Mouse (Mus musculus) forebrain, embryonic 15.5 days (tissue): Measurements from ENCODE around the gene Hemgn. TPM values are rescaled to one million over a fixed set of nuclear protein-coding genes. Genes with fewer than 3 reads are reported as not detected.
A peak's percentile ranks its signal among the peaks of the same experiment; 100 is the strongest.

Experiments
- ATAC-seq: fragments of 200-750 bp; cut with Nextera tagmentation; replicated peaks from 2 replicates; pipeline ENCODE4 v1.8.0; 2017; ENCODE audit warnings: mild to moderate bottlenecking, moderate TSS enrichment, moderate library complexity
- H3K27ac ChIP-seq: fragments of 300-500 bp; sonication (generic); replicated peaks from 2 replicates; pipeline ENCODE4 v1.5.1; 2015; ENCODE audit warnings: mild to moderate bottlenecking, inconsistent platforms
- H3K27me3 ChIP-seq: fragments of 300-500 bp; sonication (generic); 2 replicates; pipeline ENCODE4 v1.6.1; 2015; ENCODE audit warnings: inconsistent platforms
- H3K36me3 ChIP-seq: fragments of 300-500 bp; sonication (generic); 2 replicates; pipeline ENCODE4 v1.6.1; 2015; ENCODE audit warnings: mild to moderate bottlenecking, inconsistent platforms
- H3K4me1 ChIP-seq: fragments of 300-500 bp; sonication (generic); 2 replicates; pipeline ENCODE4 v1.6.1; 2015; ENCODE audit warnings: inconsistent platforms
- H3K4me2 ChIP-seq: fragments of 300-500 bp; sonication (generic); replicated peaks from 2 replicates; pipeline ENCODE4 v1.6.1; 2015; ENCODE audit warnings: mild to moderate bottlenecking, inconsistent platforms
- H3K4me3 ChIP-seq: fragments of 300-500 bp; sonication (generic); 2 replicates; pipeline ENCODE4 v1.5.1; 2015; ENCODE audit warnings: mild to moderate bottlenecking, inconsistent platforms
- H3K9ac ChIP-seq: fragments of 300-500 bp; sonication (generic); replicated peaks from 2 replicates; pipeline ENCODE4 v1.6.1; 2015; ENCODE audit warnings: mild to moderate bottlenecking, inconsistent platforms
- H3K9me3 ChIP-seq: fragments of 300-500 bp; sonication (generic); 2 replicates; pipeline ENCODE4 v1.6.1; 2016; ENCODE audit warnings: inconsistent platforms
- WGBS: fragments of 180-500 bp; shearing (Covaris S2); methylation state at CpG from one replicate; pipeline ENCODE4 v1.1.7; 2015; ENCODE audit warnings: mixed read lengths; 5-methylcytosine and 5-hydroxymethylcytosine counted together
- polyA plus RNA-seq: library from polyadenylated mRNA; unstranded; fragments of >200 nt; fragmentation: Nextera tagmentation; extraction: Ambion mirVana; gene quantifications from 2 replicates; pipeline ENCODE4 v1.2.1, GENCODE M21; 2015

The Hemgn gene
- polyA plus RNA-seq: 0.24 TPM in 1 of 2 replicates, not detected in the other

- WGBS: 77% methylated on average over 7 of the region's 7 CpGs
- Histone ChIP-seq H3K4me1 (no peaks in the 10 kb centered on the region), H3K9ac (no peak within 1 kb of the TSS), H3K27me3 (no peaks in the 10 kb centered on the region), H3K4me3 (no peak within 1 kb of the TSS), H3K4me2 (no peak within 1 kb of the TSS), H3K27ac (no peak within 1 kb of the TSS), H3K9me3 (no peaks in the 10 kb centered on the region), H3K36me3 (no peaks in the 10 kb centered on the region)
- ATAC-seq: no peak
These were observed at the start of gene Hemgn for GRCm38 (mm10) chr4:46413406-46413805. Gene Hemgn, minus strand, starts transcription at chr4:46413506.

- Histone ChIP-seq H3K9ac (no peak overlapping the region), H3K27me3 (no peaks in the 10 kb centered on the region), H3K4me2 (no peak overlapping the region), H3K9me3 (no peaks in the 10 kb centered on the region), H3K36me3 (peaks cover 18% of the 10 kb centered on the region), H3K4me1 (peaks cover 18% of the 10 kb centered on the region), H3K27ac (no peak overlapping the region), H3K4me3 (no peak overlapping the region)
- 92% methylated on average over 2 of the region's 2 CpGs for WGBS
- no peak for ATAC-seq
These were observed 45.1 kb upstream of the Hemgn start for GRCm38 (mm10) chr4:46458411-46458810.

- no peak overlapping the region for H3K4me3 ChIP-seq
- ATAC-seq: no peak
- no peak overlapping the region for H3K9ac ChIP-seq
- H3K36me3 ChIP-seq: peaks cover 8% of the 10 kb centered on the region
- no peak overlapping the region for H3K27ac ChIP-seq
- H3K9me3 ChIP-seq: no peaks in the 10 kb centered on the region
- 96% methylated on average over 3 of the region's 3 CpGs for WGBS
- H3K4me2 ChIP-seq: no peak overlapping the region
- no peaks in the 10 kb centered on the region for H3K27me3 ChIP-seq
- peaks cover 29% of the 10 kb centered on the region for H3K4me1 ChIP-seq
These were observed 43.9 kb upstream of the Hemgn start for GRCm38 (mm10) chr4:46457186-46457585.

GRCm38 (mm10) chr4:46456762-46457161 lies 43.5 kb upstream of the Hemgn start:
- H3K27ac ChIP-seq: no peak overlapping the region
- ATAC-seq: no peak
- H3K4me2 ChIP-seq: no peak overlapping the region
- WGBS: 94% methylated on average over 4 of the region's 4 CpGs
- H3K27me3 ChIP-seq: no peaks in the 10 kb centered on the region
- H3K4me1 ChIP-seq: peaks cover 29% of the 10 kb centered on the region
- H3K9ac ChIP-seq: no peak overlapping the region
- no peaks in the 10 kb centered on the region for H3K9me3 ChIP-seq
- H3K36me3 ChIP-seq: peaks cover 8% of the 10 kb centered on the region
- no peak overlapping the region for H3K4me3 ChIP-seq

- no peaks in the 10 kb centered on the region for H3K9me3 ChIP-seq
- no peaks in the 10 kb centered on the region for H3K36me3 ChIP-seq
- no peak for ATAC-seq
- H3K27me3 ChIP-seq: no peaks in the 10 kb centered on the region
- no peak overlapping the region for H3K4me3 ChIP-seq
- no peak overlapping the region for H3K27ac ChIP-seq
- H3K9ac ChIP-seq: no peak overlapping the region
- peaks cover 37% of the 10 kb centered on the region for H3K4me1 ChIP-seq
- WGBS: 64% methylated on average over 5 of the region's 5 CpGs
- H3K4me2 ChIP-seq: no peak overlapping the region
These were observed 41.0 kb upstream of the Hemgn start for GRCm38 (mm10) chr4:46454097-46454864.

- H3K27ac ChIP-seq: peak overlapping the region; percentile 98
- peak overlapping the region; percentile 92 for H3K4me3 ChIP-seq
- no peaks in the 10 kb centered on the region for H3K27me3 ChIP-seq
- H3K4me2 ChIP-seq: peak overlapping the region; percentile 90
- no peak for ATAC-seq
- peak overlapping the region; percentile 94 for H3K9ac ChIP-seq
- H3K36me3 ChIP-seq: no peaks in the 10 kb centered on the region
- no peaks in the 10 kb centered on the region for H3K9me3 ChIP-seq
- H3K4me1 ChIP-seq: peaks cover 37% of the 10 kb centered on the region
- whole genome bisulfite sequencing: 40% methylated on average over 13 of the region's 13 CpGs
These were observed 39.8 kb upstream of the Hemgn start for GRCm38 (mm10) chr4:46452855-46453719.

- H3K4me3 ChIP-seq: peak overlapping the region; percentile 92
- peak; percentile 18; the same call in 1 of the 2 replicates for ATAC-seq
- H3K9me3 ChIP-seq: no peaks in the 10 kb centered on the region
- H3K27ac ChIP-seq: peak overlapping the region; percentile 98
- under 1% methylated on average over 19 of the region's 19 CpGs for WGBS
- H3K4me1 ChIP-seq: peaks cover 37% of the 10 kb centered on the region
- H3K4me2 ChIP-seq: peak overlapping the region; percentile 90
- H3K27me3 ChIP-seq: no peaks in the 10 kb centered on the region
- H3K9ac ChIP-seq: peak overlapping the region; percentile 94
- no peaks in the 10 kb centered on the region for H3K36me3 ChIP-seq
These were observed 39.2 kb upstream of the Hemgn start for GRCm38 (mm10) chr4:46452481-46452850.

- Histone ChIP-seq H3K27ac (peak overlapping the region; percentile 98), H3K36me3 (no peaks in the 10 kb centered on the region), H3K4me2 (peak overlapping the region; percentile 90), H3K27me3 (no peaks in the 10 kb centered on the region), H3K4me1 (peaks cover 37% of the 10 kb centered on the region), H3K9me3 (no peaks in the 10 kb centered on the region), H3K9ac (peak overlapping the region; percentile 94), H3K4me3 (peak overlapping the region; percentile 92)
- under 1% methylated on average over 78 of the region's 111 CpGs for WGBS
- ATAC-seq: peak; percentile 36
These were observed 38.6 kb upstream of the Hemgn start for GRCm38 (mm10) chr4:46451758-46452480.

- Histone ChIP-seq H3K36me3 (no peaks in the 10 kb centered on the region), H3K4me2 (peak overlapping the region; percentile 90), H3K9me3 (no peaks in the 10 kb centered on the region), H3K4me3 (peak overlapping the region; percentile 92), H3K27me3 (no peaks in the 10 kb centered on the region), H3K27ac (peak overlapping the region; percentile 98), H3K9ac (peak overlapping the region; percentile 94), H3K4me1 (peaks cover 37% of the 10 kb centered on the region)
- under 1% methylated on average over 46 of the region's 70 CpGs for WGBS
- peak; percentile 44 for ATAC-seq
These were observed 38.0 kb upstream of the Hemgn start for GRCm38 (mm10) chr4:46451240-46451757.

- no peaks in the 10 kb centered on the region for H3K9me3 ChIP-seq
- peak within 1 kb of the TSS; percentile 92 for H3K4me3 ChIP-seq
- H3K27ac ChIP-seq: peak within 1 kb of the TSS; percentile 98
- H3K27me3 ChIP-seq: no peaks in the 10 kb centered on the region
- under 1% methylated on average over 60 of the region's 66 CpGs for WGBS
- ATAC-seq: peak; percentile 96
- H3K9ac ChIP-seq: peak within 1 kb of the TSS; percentile 94
- H3K4me2 ChIP-seq: peak within 1 kb of the TSS; percentile 90
- no peaks in the 10 kb centered on the region for H3K36me3 ChIP-seq
- H3K4me1 ChIP-seq: peaks cover 37% of the 10 kb centered on the region
These were observed 37.3 kb upstream of the Hemgn start, which contains the start of gene Anp32b for GRCm38 (mm10) chr4:46450519-46451131. Gene Anp32b, plus strand, starts transcription at chr4:46450902.

GRCm38 (mm10) chr4:46450020-46450518 lies 36.8 kb upstream of the Hemgn start:
- Histone ChIP-seq H3K27me3 (no peaks in the 10 kb centered on the region), H3K27ac (peak overlapping the region; percentile 98), H3K4me2 (peak overlapping the region; percentile 90), H3K9me3 (no peaks in the 10 kb centered on the region), H3K4me1 (peaks cover 35% of the 10 kb centered on the region), H3K36me3 (no peaks in the 10 kb centered on the region), H3K4me3 (peak overlapping the region; percentile 92), H3K9ac (peak overlapping the region; percentile 94)
- ATAC-seq: no peak
- WGBS: 28% methylated on average over 7 of the region's 7 CpGs
